Comparison of ENCODE assay signal across 8 mouse cellular contexts in genomic region chr10:76997759-76998513, GRCm38 (mm10). TPM values are rescaled to one million over a fixed set of nuclear protein-coding genes. Genes with fewer than 3 reads are reported as not detected.
DNase-seq lines count a peak whose midpoint lies in the region; ATAC-seq and TF ChIP-seq lines count a peak whose summit lies in the region.

No protein-coding gene starts in this region.

- H3K9ac ChIP-seq in hindbrain, embryonic 12.5 days = no peak overlapping the region
- H3K9ac ChIP-seq in hindbrain, embryonic 11.5 days (ENCODE audit: low read depth, low read length) = no peak overlapping the region
- no peak overlapping the region for H3K9ac ChIP-seq in forebrain, embryonic 15.5 days (replicated peaks)

- H3K4me2 ChIP-seq in hindbrain, embryonic 12.5 days (replicated peaks) = no peak overlapping the region
- H3K4me2 ChIP-seq in hindbrain, embryonic 11.5 days (replicated peaks; ENCODE audit: low read depth, low read length) = no peak overlapping the region
- no peak overlapping the region for H3K4me2 ChIP-seq in forebrain, embryonic 15.5 days (replicated peaks)

- no peak overlapping the region for H3K4me3 ChIP-seq in hindbrain, embryonic 12.5 days
- no peak overlapping the region for H3K4me3 ChIP-seq in hindbrain, embryonic 11.5 days (ENCODE audit: low read depth, low read length)
- no peak overlapping the region for H3K4me3 ChIP-seq in kidney, adult 2 months (ENCODE audit: insufficient read depth, low read depth, low read length)
- no peak overlapping the region for H3K4me3 ChIP-seq in forebrain, embryonic 15.5 days

- TF ChIP-seq CTCF in kidney, adult 2 months (conservative IDR thresholded peaks at IDR 0.05; ENCODE audit: insufficient read depth, insufficient read length, low read depth, low read length) = no peak

- no peaks in the 10 kb centered on the region for H3K9me3 ChIP-seq in hindbrain, embryonic 12.5 days (replicated peaks)
- H3K9me3 ChIP-seq in hindbrain, embryonic 11.5 days (ENCODE audit: control insufficient read depth, low read length) = no peaks in the 10 kb centered on the region
- no peaks in the 10 kb centered on the region for H3K9me3 ChIP-seq in forebrain, embryonic 15.5 days

- DNase-seq in hindbrain, embryonic 11.5 days (ENCODE audit: low spot score) = no peak
- DNase-seq in brain, adult 2 months (ENCODE audit: low read depth, low spot score) = peak; percentile 53
- DNase-seq in gastrocnemius, postnatal 4 days (ENCODE audit: low spot score in 2 of 2) = peak; percentile 32 to 46
- peak; percentile 94 for DNase-seq in kidney, adult 2 months
- DNase-seq in lung, postnatal 14 days = peak; percentile 77

- no peaks in the 10 kb centered on the region for H3K27me3 ChIP-seq in hindbrain, embryonic 12.5 days
- H3K27me3 ChIP-seq in hindbrain, embryonic 11.5 days (ENCODE audit: control insufficient read depth, insufficient read depth, low read length) = no peaks in the 10 kb centered on the region
- H3K27me3 ChIP-seq in kidney, adult 2 months (replicated peaks; ENCODE audit: control insufficient read depth, insufficient read depth, low read length) = no peaks in the 10 kb centered on the region
- H3K27me3 ChIP-seq in forebrain, embryonic 15.5 days = no peaks in the 10 kb centered on the region

- WGBS in hindbrain, embryonic 12.5 days = 73% methylated on average over 17 of the region's 17 CpGs
- 77% methylated on average over 17 of the region's 17 CpGs for WGBS in hindbrain, embryonic 11.5 days
- WGBS in kidney, adult 2 months = 24% methylated on average over 17 of the region's 17 CpGs
- WGBS in forebrain, embryonic 15.5 days = 75% methylated on average over 17 of the region's 17 CpGs

- no peaks in the 10 kb centered on the region for H3K36me3 ChIP-seq in hindbrain, embryonic 12.5 days
- no peaks in the 10 kb centered on the region for H3K36me3 ChIP-seq in hindbrain, embryonic 11.5 days (ENCODE audit: control insufficient read depth, insufficient read depth, low read length)
- no peaks in the 10 kb centered on the region for H3K36me3 ChIP-seq in kidney, adult 2 months (ENCODE audit: control insufficient read depth, insufficient read depth, low read length)
- no peaks in the 10 kb centered on the region for H3K36me3 ChIP-seq in forebrain, embryonic 15.5 days

- peak overlapping the region; percentile 23; the same call in 1 of the 2 replicates for H3K27ac ChIP-seq in hindbrain, embryonic 12.5 days
- no peak overlapping the region for H3K27ac ChIP-seq in hindbrain, embryonic 11.5 days (ENCODE audit: low read depth, low read length)
- H3K27ac ChIP-seq in kidney, adult 2 months (ENCODE audit: insufficient read depth, low read depth, low read length) = no peak overlapping the region
- H3K27ac ChIP-seq in forebrain, embryonic 15.5 days (replicated peaks) = no peak overlapping the region

- ATAC-seq in hindbrain, embryonic 12.5 days (ENCODE audit: low FRiP score) = no peak
- no peak for ATAC-seq in hindbrain, embryonic 11.5 days (ENCODE audit: low FRiP score)
- no peak for ATAC-seq in CD4-positive, CD25-positive, alpha-beta regulatory T cell, adult 4 months
- ATAC-seq in forebrain, embryonic 15.5 days (replicated peaks) = no peak

- TF ChIP-seq POLR2A in kidney, adult 2 months (IDR thresholded peaks at IDR 0.05; ENCODE audit: low read depth, low read length) = no peak

- H3K4me1 ChIP-seq in hindbrain, embryonic 12.5 days = no peaks in the 10 kb centered on the region
- no peaks in the 10 kb centered on the region for H3K4me1 ChIP-seq in hindbrain, embryonic 11.5 days (replicated peaks; ENCODE audit: control insufficient read depth, insufficient read depth, low read length)
- H3K4me1 ChIP-seq in kidney, adult 2 months (ENCODE audit: control insufficient read depth, insufficient read depth, low read length) = peaks cover 4% of the 10 kb centered on the region; the same call in 1 of the 2 replicates
- no peaks in the 10 kb centered on the region for H3K4me1 ChIP-seq in forebrain, embryonic 15.5 days

RNA-seq across cellular contexts. Expression of gene Slc19a1, which starts 34.1 kb away (rescaled TPM):
- polyA plus RNA-seq in hindbrain, embryonic 12.5 days (2016; fragmentation: Nextera tagmentation; extraction: Ambion mirVana) = 30.5 and 32.5 TPM in 2 replicates
- polyA plus RNA-seq in hindbrain, embryonic 11.5 days (2014; fragmentation: Nextera tagmentation; extraction: Ambion mirVana) = 23.2 and 24.5 TPM in 2 replicates
- total RNA-seq in gastrocnemius, postnatal 4 days (2021) = 10 to 100 TPM in 1 of 2 experiments, 1 to 10 TPM in 1; 9.8 to 10.3 TPM
- 245 and 351 TPM in 2 replicates for polyA plus RNA-seq in kidney, adult 2 months (2012; rRNA removed)
- polyA plus RNA-seq in CD4-positive, CD25-positive, alpha-beta regulatory T cell, adult 4 months (2017; shearing (Covaris generic)) = 10 to 100 TPM; 32.3 to 61.7 TPM
- polyA plus RNA-seq in forebrain, embryonic 15.5 days (2015; fragmentation: Nextera tagmentation; extraction: Ambion mirVana) = 35.4 and 37.9 TPM in 2 replicates

RNA-seq across cellular contexts. Expression of gene Pcbp3, which starts 36.2 kb away (rescaled TPM):
- polyA plus RNA-seq in hindbrain, embryonic 12.5 days (2016; fragmentation: Nextera tagmentation; extraction: Ambion mirVana) = 68.6 and 69.0 TPM in 2 replicates
- 30.6 and 37.7 TPM in 2 replicates for polyA plus RNA-seq in hindbrain, embryonic 11.5 days (2014; fragmentation: Nextera tagmentation; extraction: Ambion mirVana)
- 10 to 100 TPM; 10.3 to 10.9 TPM for total RNA-seq in gastrocnemius, postnatal 4 days (2021)
- polyA plus RNA-seq in kidney, adult 2 months (2012; rRNA removed) = 19.1 and 23.5 TPM in 2 replicates
- 10 to 100 TPM in 1 of 2 experiments, 1 to 10 TPM in 1; 5.3 to 12.6 TPM for polyA plus RNA-seq in CD4-positive, CD25-positive, alpha-beta regulatory T cell, adult 4 months (2017; shearing (Covaris generic))
- polyA plus RNA-seq in forebrain, embryonic 15.5 days (2015; fragmentation: Nextera tagmentation; extraction: Ambion mirVana) = 56.3 and 59.4 TPM in 2 replicates
